Mouse (Mus musculus) liver, embryonic 12.5 days (tissue): ENCODE results near the gene Gpatch8. TPM values are rescaled to one million over a fixed set of nuclear protein-coding genes. Genes with fewer than 3 reads are reported as not detected.

Experiments
- ATAC-seq: fragments of 200-750 bp; cut with Nextera tagmentation; 2 replicates; pipeline ENCODE4 v1.8.0; 2017; ENCODE audit warnings: moderate number of reproducible peaks, mild to moderate bottlenecking, moderate library complexity
- H3K27ac ChIP-seq: fragments of 300-500 bp; sonication (generic); 2 replicates; pipeline ENCODE4 v1.5.1; 2016; ENCODE audit warnings: mild to moderate bottlenecking
- H3K27me3 ChIP-seq: fragments of 300-500 bp; sonication (generic); replicated peaks from 2 replicates; pipeline ENCODE4 v1.6.1; 2016; ENCODE audit warnings: mild to moderate bottlenecking, moderate library complexity
- H3K36me3 ChIP-seq: fragments of 300-500 bp; sonication (generic); 2 replicates; pipeline ENCODE4 v1.6.1; 2016; ENCODE audit warnings: mild to moderate bottlenecking, moderate library complexity
- H3K4me1 ChIP-seq: fragments of 300-500 bp; sonication (generic); 2 replicates; pipeline ENCODE4 v1.6.1; 2016
- H3K4me2 ChIP-seq: fragments of 300-500 bp; sonication (generic); 2 replicates; pipeline ENCODE4 v1.6.1; 2016; ENCODE audit warnings: mild to moderate bottlenecking, moderate library complexity
- H3K4me3 ChIP-seq: fragments of 300-500 bp; sonication (generic); 2 replicates; pipeline ENCODE4 v1.5.1; 2016; ENCODE audit warnings: mild to moderate bottlenecking, moderate library complexity
- H3K9ac ChIP-seq: fragments of 300-500 bp; sonication (generic); 2 replicates; pipeline ENCODE4 v1.6.1; 2016; ENCODE audit warnings: mild to moderate bottlenecking, moderate library complexity
- H3K9me3 ChIP-seq: fragments of 300-500 bp; sonication (generic); replicated peaks from 2 replicates; pipeline ENCODE4 v1.6.1; 2016; ENCODE audit warnings: mild to moderate bottlenecking, moderate library complexity
- WGBS: fragments of 180-500 bp; shearing (Covaris S2); methylation state at CpG from one replicate; pipeline ENCODE4 v1.1.7; 2016; ENCODE audit not compliant: insufficient replicate concordance; 5-methylcytosine and 5-hydroxymethylcytosine counted together
- polyA plus RNA-seq: library from polyadenylated mRNA; unstranded; fragments of >200 nt; fragmentation: Nextera tagmentation; extraction: Ambion mirVana; gene quantifications from 2 replicates; pipeline ENCODE4 v1.2.1, GENCODE M21; 2016

Gene Gpatch8
- polyA plus RNA-seq, 1 experiment from 2014 or later: 26.5 TPM

GRCm38 (mm10) chr11:102430121-102431017 lies 125.8 kb downstream of the Gpatch8 start, which contains the start of gene Grn:
Gene Grn (plus strand): TSS chr11:102430315.
- peak; percentile 88 for ATAC-seq
- Histone ChIP-seq H3K9me3 (no peaks in the 10 kb centered on the region), H3K4me2 (peak within 1 kb of the TSS; percentile 89), H3K27ac (peak within 1 kb of the TSS; percentile 84), H3K4me3 (peak within 1 kb of the TSS; percentile 71), H3K9ac (peak within 1 kb of the TSS; percentile 70), H3K4me1 (peaks cover 41% of the 10 kb centered on the region), H3K27me3 (peaks cover 25% of the 10 kb centered on the region), H3K36me3 (peaks cover 8% of the 10 kb centered on the region; the same call in 1 of the 2 replicates)
- WGBS: 1% methylated on average over 29 of the region's 29 CpGs

GRCm38 (mm10) chr11:102429551-102429950 lies 126.6 kb downstream of the Gpatch8 start:
- 0 out of 2 replicates have a peak overlapping the region, but pooled peaks have one; percentile 33 for H3K27ac ChIP-seq
- H3K4me2 ChIP-seq: peak overlapping the region; percentile 89
- peaks cover 41% of the 10 kb centered on the region for H3K4me1 ChIP-seq
- no peak for ATAC-seq
- 15% methylated on average over 3 of the region's 3 CpGs for WGBS
- peak overlapping the region; percentile 71 for H3K4me3 ChIP-seq
- no peaks in the 10 kb centered on the region for H3K36me3 ChIP-seq
- peak overlapping the region; percentile 70 for H3K9ac ChIP-seq
- H3K9me3 ChIP-seq: no peaks in the 10 kb centered on the region
- H3K27me3 ChIP-seq: peaks cover 19% of the 10 kb centered on the region

- peaks cover 23% of the 10 kb centered on the region for H3K27me3 ChIP-seq
Measured at GRCm38 (mm10) chr11:102428981-102429540, 127.1 kb downstream of the Gpatch8 start.

More at GRCm38 (mm10) chr11:102428981-102429540, 127.1 kb downstream of the Gpatch8 start:
- Histone ChIP-seq H3K4me2 (peak overlapping the region; percentile 89), H3K27ac (0 out of 2 replicates have a peak overlapping the region, but pooled peaks have one; percentile 33), H3K9ac (0 out of 2 replicates have a peak overlapping the region, but pooled peaks have one; percentile 70), H3K4me1 (peaks cover 41% of the 10 kb centered on the region), H3K4me3 (no peak overlapping the region), H3K36me3 (no peaks in the 10 kb centered on the region), H3K9me3 (no peaks in the 10 kb centered on the region)
- WGBS: 36% methylated on average over 8 of the region's 8 CpGs
- ATAC-seq: no peak

Other genes with a start within 250 kb of the Gpatch8 start
- gene Ubtf, start 236.7 kb downstream of the Gpatch8 start, polyA plus RNA-seq: 97.2 and 98.8 TPM in 2 replicates
- gene Slc4a1, start 190.2 kb downstream of the Gpatch8 start, polyA plus RNA-seq: 913 and 972 TPM in 2 replicates
- gene Rundc3a, start 163.0 kb downstream of the Gpatch8 start, polyA plus RNA-seq: 1.9 and 2.1 TPM in 2 replicates
- gene Slc25a39, start 148.4 kb downstream of the Gpatch8 start, polyA plus RNA-seq: 365 and 367 TPM in 2 replicates
- gene Grn, start 126.1 kb downstream of the Gpatch8 start, polyA plus RNA-seq: 55.8 and 58.1 TPM in 2 replicates
- gene Fam171a2, start 108.7 kb downstream of the Gpatch8 start, polyA plus RNA-seq: 1.3 and 1.9 TPM in 2 replicates
- gene Itga2b, start 86.3 kb downstream of the Gpatch8 start, polyA plus RNA-seq: 82.1 and 88.2 TPM in 2 replicates
- 0.51 and 0.96 TPM in 2 replicates for gene Gm11627, start 23.1 kb upstream of the Gpatch8 start, polyA plus RNA-seq
- 3.5 and 4.7 TPM in 2 replicates for gene Fzd2, start 48.0 kb upstream of the Gpatch8 start, polyA plus RNA-seq
- 0.20 and 0.26 TPM in 2 replicates for gene Meioc, start 107.3 kb upstream of the Gpatch8 start, polyA plus RNA-seq
- 26.9 and 27.5 TPM in 2 replicates for gene Ccdc43, start 141.4 kb upstream of the Gpatch8 start, polyA plus RNA-seq
- 0.48 and 0.71 TPM in 2 replicates for gene Adam11, start 205.0 kb upstream of the Gpatch8 start, polyA plus RNA-seq